Mouse (Mus musculus): ENCODE measurements around the gene Mea1. TPM values are rescaled to one million over a fixed set of nuclear protein-coding genes. Genes with fewer than 3 reads are reported as not detected.

Mea1 gene
- 100 to 1,000 TPM in 1 of 2 experiments, 10 to 100 TPM in 1; 98.2 to 103 TPM for total RNA-seq (2021)
- long read RNA-seq, experiment 1, transcript Mea1-205 (3 exons, 757 nt), result minor isoform, 10 of 64 reads
- long read RNA-seq, experiment 1, transcript Mea1-201 (4 exons, 859 nt), result minor isoform, 7 of 64 reads
- long read RNA-seq, experiment 1, transcript Mea1-206 (4 exons, 945 nt), result major isoform, 42 of 64 reads
- long read RNA-seq, experiment 1, partial matches to known transcripts, result 0 of 64 reads
- long read RNA-seq, experiment 1, other reads (novel, unspliced or antisense), result 1 of 64 reads
- long read RNA-seq, experiment 2, transcript Mea1-201 (4 exons, 859 nt), result minor isoform, 23 of 129 reads
- long read RNA-seq, experiment 2, transcript Mea1-206 (4 exons, 945 nt), result major isoform, 87 of 129 reads
- long read RNA-seq, experiment 2, transcript Mea1-205 (3 exons, 757 nt), result minor isoform, 12 of 129 reads
- long read RNA-seq, experiment 2, transcript Mea1-207 (4 exons, 673 nt), result minor isoform, 5 of 129 reads
- long read RNA-seq, experiment 2, partial matches to known transcripts, result 2 of 129 reads
- long read RNA-seq, experiment 2, other reads (novel, unspliced or antisense), result 0 of 129 reads

DNA sequence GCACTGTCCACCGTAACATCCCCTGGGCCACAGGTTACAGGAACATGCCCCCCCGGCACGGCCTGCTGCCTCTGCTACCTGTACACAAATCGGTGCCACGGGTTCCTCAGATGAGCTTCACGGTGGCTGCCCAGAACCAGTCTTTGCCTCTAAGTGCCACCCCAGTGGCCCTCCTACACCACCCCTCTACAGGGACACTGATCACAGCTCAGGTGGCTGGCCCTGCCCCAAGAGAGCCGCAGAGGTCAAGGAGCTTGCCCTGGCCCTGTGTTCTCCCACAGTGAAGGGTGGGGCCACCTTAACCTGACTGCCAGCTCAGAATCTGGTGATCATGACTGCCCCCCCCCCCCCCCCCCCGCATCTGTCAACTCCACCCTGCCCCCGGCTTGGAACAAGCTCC lies at the start of gene Mea1:
Gene Mea1 (plus strand): TSS at position 378 of the 400 bp plus-strand sequence.
- DNase-seq (ENCODE audit: low spot score in 2 of 2), result no peak

DNA sequence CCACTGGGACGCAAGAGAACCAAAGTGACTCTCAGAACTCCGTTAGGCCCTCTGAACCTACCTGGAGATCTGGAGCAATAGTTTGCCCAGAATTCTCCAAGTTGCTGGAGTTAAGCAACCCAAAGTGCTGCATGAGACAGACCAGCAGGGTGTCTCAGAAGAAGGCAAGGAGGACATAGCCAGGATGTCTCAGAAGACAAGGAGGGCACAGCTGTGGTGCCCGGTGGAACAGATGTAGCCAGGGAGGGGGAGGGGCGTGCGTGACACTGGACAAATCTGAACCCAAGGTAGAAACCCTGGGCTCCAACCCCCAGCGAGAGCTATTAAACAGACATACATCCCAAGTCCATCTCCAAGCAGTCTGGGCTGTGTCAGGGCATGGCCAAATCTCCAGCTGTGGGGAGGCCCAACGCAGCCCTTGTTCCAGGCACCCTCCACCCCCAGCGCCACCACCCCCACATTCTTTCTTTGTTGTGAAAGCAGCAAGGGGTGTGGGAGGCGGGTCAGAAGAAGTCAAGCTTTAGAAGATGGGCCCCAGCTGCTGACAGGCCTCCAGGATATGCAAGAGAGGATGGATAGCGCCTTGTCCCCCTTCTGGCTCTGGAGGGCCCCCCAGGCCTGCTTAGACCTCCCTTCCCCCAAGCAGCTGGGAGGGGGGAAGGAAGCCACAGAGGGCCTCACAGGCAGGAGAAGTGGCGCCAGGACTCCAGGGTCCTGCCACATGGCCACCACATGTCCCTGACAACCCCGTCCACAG lies 48.7 kb upstream of the Mea1 start:
- DNase-seq (ENCODE audit: low spot score in 2 of 2), result no peak

DNA sequence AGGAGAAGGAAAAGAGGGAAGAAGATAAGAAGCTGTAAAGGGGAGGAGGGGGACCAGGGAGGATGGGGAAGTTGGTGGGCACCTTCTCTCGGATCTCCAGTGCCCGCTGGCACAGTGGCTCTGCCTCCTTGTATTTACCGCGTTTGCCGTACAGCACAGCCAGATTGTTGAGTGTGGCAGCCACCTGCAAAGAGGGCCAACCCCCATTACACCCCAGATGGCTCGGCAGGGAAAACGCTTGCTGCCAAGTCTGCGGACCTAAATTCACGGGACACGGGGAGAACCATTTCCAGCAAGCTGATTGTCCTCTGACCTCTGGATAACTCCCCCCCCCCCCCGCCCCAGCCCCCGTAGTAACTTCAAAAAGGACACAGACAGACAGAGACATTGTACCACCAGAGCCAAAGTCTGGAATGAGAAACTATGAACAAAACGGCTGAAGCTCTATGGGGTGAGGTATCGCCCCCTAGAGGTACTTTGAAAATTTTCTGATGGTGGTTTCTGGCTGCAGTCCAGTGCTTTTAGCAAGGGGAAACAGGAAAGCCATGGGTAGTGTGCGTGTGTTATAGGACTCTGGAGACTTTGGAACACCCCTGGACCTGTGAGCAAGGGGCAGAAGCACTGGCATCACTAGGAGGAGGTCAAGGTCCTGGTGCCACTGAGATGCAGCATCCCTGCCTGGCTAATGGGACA lies 41.6 kb upstream of the Mea1 start:
- DNase-seq (ENCODE audit: low spot score in 2 of 2), result peak; percentile 82 to 85

DNA sequence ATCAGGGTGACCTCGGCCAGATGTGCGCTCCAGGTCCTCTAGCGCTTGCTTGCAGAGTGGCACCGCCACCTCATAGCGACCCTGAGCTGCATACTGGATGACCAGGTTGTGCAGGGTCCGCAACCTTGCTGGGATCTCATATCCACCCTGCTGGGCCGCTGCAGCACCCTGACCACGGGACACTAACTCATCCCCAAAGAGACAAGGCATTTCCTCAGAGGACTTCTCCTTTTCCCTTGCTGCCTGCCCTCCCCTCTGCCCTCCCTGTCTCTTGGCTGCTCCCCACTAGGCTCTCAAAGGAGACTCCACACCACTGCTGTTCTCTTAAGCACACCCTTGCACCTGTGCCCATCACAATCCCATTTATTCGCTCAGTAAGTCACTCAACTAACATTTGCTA lies 38.7 kb upstream of the Mea1 start:
- no peak for DNase-seq (ENCODE audit: low spot score in 2 of 2)

DNA sequence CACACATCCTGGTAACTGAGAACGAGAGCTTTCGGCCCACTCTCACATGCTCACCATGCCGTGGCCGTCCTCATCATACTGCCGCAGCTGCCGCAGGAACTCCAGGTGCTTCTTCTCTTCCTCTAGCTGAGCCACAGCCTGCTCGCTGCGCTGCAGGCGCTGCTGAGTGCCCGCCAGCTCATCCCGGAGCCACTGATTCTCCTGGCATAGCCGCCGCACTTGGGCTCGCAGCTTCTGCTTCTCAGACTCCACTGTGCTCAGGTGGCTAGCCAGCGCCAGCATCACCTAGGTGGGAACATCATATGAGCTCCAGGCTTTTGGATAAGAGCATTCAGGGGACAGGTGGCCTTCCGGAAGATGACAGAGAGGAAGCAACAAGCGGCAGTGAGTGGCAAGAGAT lies 36.5 kb upstream of the Mea1 start:
- no peak for DNase-seq (ENCODE audit: low spot score in 2 of 2)

DNA sequence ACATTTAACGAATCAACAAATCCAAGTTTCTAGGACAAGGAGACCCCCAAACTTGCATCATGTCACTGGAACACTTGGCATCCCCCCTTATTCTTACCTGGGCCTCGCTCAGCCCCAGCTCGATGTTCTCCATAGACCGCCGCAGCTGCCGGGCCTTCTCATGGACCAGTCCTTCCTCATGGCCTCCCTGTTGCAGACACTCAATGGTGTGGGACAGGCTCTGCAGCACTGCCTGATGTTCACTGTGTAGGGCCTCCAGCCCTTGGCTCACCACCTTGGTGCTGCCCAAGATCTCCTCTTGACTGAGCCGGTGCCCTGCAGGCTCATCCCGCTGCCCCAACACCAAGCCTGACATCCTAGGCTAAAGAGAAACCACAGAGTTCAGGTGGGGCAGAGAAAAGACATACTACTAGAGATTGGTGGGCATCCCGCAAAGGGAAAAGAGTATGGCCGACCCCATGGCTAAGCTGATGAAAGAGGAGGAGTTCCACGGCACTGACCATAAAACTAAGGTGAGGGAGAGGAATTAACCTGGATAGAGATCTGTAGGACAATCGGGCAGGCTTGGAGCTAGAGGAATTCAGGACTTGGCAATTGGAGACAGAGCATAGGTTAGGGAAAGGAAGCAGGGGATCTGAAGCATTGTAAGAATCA lies 34.3 kb upstream of the Mea1 start:
- DNase-seq (ENCODE audit: low spot score in 2 of 2), result no peak

DNA sequence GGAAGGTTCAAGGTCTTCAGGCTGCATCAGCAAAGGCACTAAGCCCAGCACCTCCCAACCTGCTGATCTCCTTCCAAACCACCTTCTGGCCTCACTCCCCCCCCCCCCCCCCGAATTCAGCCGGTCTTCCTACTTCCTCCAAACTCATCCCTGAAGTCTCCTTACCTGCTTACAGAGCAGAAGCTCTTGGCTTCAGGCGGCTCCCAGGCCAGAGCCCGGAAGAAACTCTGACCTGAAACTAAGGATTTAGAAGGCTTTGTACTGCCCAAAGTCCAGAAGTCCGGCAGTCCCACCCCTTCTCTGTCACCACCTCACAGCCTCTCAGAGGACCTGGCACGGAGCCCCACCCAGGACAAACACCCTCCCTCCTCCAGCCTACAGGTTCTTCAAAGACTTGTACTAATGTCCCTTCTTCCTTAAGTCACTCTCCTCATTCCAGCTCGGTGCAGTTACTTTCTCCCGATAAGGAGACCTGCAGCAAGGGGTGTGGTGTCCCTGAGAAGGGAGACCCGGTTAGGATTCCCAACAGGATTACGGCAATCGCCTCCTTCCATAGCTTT lies 33.6 kb upstream of the Mea1 start:
- DNase-seq (ENCODE audit: low spot score in 2 of 2), result no peak

DNA sequence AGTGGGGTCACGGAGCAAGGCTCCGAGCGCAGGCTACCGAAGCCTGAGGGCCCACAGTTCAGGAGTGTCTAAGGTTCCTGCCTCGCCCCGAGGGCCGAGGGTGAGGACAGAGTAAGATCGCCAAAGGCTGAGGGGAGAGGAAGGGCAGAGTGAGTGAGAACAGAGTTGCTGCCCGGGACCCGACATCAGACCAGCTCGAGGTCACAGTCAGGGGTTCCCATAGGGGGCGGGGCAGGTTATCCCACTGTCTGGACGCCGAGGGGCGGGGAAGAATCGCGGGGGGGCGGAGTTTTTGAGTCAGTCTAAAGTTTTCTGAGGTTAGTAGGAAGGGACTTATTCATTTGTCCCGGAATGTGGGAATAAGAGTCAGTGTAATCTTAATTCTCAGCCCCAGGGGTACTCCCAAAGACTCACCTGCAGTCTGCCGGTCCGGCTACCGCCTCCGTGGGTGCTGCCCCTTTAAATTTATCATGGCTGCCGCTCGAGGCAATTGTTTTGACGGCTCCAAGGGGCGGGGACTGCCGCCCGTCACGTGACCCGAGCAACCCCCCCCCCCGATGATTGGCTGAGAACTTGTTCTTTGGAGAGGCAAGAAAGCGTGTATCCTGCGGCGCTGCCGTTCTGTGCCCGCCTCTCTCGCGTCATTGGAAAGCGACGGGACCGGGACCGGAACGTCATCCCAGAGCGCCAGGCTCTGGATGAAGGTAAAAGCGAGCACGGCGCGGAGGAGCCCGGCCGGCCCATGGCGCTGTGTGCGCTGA lies 32.9 kb upstream of the Mea1 start, which contains the start of the genes Klc4 and Mrpl2:
Gene Klc4 (minus strand): TSS at position 462 of the 761 bp plus-strand sequence.
Gene Mrpl2 (plus strand): TSS at position 669 of the 761 bp plus-strand sequence.
- peak; percentile 99 for DNase-seq (ENCODE audit: low spot score in 2 of 2)

DNA sequence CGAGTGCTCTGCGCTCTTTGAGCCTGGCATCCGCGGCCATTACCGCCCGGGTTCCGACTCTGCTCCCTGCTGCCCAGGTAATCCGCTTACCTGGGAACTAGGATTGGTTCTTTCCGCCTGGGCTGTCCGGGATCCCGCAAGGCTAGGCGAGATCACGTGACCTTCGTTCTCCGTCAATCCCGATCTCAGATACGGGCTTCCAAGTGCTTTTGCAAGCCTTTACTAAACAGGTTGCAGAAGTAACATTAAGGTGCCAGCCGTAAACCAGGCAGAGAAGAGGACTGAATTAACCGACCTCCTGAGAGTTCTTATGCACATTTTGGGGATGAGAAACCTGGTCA lies 32.3 kb upstream of the Mea1 start:
- no peak for DNase-seq (ENCODE audit: low spot score in 2 of 2)

DNA sequence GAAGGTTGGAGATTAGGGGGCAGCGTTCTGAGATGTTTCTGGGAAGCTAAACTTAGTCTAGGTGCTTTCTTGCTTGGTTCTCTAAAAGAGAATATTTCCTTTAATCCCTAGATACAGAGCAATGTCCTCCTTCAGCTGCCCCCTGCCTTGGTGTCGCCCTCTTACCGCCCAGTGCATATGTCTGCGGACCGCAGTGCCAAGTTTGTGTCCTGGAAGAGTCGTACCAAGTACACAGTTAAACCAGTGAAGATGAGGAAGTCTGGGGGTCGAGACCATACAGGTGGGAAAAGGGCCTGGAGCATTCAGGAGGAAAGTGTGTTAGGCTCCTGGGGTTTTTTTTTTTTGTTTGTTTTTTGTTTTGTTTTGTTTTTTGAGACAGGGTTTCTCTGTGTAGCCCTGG lies 31.3 kb upstream of the Mea1 start:
- DNase-seq (ENCODE audit: low spot score in 2 of 2), result no peak

DNA sequence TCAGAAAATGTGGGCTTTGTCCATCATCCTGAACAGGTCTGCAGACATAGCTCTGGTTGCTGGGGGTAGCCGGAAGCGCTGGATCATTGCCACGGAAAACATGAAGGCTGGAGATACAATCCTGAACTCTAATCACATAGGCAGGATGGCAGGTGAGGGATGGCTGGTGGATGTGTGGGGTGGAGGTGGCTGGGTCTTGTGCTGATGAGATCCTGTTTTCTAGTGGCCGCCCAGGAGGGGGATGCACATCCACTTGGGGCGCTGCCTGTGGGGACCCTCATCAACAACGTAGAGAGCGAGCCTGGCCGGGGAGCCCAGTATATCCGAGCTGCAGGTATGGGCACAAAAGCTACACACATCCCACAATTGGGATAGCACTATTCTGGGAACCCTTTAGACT lies 30.2 kb upstream of the Mea1 start:
- no peak for DNase-seq (ENCODE audit: low spot score in 2 of 2)

DNA sequence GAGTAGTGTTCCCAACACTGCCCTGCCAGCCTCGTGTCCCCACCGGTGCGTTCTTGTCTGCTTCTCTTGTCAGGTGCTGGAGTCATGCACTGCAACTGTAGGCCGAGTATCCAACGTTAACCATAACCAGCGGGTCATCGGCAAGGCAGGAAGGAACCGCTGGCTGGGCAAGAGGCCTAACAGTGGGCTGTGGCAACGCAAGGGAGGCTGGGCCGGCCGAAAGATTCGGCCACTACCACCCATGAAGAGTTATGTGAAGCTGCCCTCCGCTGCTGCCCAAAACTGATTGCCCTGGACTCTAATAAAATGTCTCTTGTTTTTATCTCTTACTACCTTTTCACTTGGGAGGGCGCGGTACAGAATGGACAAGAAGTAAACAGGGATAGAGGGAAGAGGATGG lies 28.8 kb upstream of the Mea1 start:
- DNase-seq (ENCODE audit: low spot score in 2 of 2), result no peak

DNA sequence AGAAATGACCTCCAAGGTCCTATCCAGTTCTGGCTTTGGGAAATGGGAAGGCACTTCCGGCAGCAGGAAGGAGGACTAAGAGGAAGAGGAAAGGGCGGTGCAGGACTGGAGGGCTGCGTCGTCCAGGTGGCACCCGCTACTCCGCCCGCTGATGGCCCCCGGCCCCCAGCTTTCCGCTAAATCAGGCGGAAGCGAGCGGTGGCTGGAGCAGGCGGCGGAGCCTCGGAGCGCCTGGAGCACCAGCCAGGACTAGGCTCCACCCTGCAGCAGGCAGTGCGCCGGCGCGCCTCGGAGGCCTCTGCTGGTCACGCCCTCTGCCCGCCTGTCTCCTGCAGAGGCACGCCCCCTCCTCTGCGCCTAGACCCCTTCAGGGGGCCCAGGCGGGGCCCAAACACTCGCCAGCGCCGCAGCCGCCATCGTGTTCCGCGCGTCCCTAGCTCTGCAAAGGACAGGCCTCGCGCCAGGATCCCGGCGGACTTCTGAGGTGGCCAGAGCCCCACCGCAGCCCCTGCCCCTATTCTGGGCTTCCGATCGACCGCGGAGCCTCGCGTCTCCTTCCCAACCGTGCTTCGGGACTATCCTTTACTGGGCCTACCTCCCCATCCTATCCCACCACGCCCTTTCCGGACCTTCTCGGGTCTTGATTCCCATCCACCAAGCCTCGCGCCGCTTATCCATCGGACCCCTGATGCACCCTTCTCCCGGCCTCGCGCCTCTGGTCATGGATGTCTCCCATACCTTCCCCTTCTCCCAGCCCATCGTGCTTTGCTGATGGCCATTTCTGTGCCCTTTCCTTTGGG lies 28.2 kb upstream of the Mea1 start, which contains the start of gene Cul7:
Gene Cul7 (plus strand): TSS at position 106 of the 800 bp plus-strand sequence.
- peak; percentile 88 to 93 for DNase-seq (ENCODE audit: low spot score in 2 of 2)

DNA sequence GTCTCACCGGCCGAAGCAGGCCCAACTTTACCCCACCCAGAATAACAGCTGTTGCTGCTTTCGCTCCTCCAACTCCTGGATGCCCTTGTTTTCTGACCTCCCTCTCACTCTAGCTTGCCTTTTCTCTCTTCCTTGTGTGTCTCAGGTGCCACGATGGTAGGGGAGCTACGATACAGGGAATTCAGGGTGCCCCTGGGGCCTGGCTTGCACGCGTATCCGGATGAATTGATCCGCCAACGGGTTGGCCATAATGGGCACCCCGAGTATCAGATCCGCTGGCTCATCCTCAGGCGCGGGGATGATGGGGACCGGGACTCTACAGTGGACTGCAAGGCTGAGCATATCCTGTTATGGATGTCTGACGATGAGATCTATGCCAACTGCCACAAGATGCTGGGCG lies 27.3 kb upstream of the Mea1 start:
- DNase-seq (ENCODE audit: low spot score in 2 of 2), result no peak

DNA sequence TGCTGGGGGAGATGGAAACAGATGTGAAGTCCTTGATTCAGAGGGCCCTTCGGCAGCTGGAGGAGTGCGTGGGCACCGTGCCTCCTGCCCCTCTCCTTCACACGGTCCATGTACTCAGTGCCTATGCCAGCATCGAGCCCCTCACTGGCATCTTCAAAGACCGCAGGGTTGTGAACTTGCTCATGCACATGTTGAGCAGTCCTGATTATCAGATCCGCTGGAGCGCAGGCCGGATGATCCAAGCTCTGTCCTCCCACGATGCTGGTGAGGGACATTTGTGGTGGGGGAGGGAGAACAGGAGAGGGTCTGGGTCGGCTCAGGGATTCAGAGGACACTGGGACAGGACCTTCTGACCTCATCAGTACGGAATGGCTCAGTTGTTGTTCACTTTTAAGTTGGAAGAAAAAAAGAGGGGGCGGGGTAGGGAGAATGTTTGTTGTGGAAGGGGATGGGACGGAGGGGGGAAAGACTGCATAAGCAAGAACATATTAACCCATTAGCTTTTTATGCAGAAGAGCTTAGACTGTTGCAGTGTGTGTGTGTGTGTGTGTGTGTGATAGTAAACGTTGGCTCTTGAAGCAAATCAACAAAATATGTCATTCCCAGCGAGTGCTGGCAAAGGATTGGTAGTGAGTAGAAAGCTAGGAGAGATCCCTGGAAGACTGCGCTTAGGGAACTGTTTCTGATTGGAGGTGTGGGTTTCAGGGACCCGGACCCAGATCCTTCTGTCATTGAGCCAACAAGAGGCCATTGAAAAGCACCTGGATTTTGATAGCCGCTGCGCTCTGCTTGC lies 26.6 kb upstream of the Mea1 start:
- DNase-seq (ENCODE audit: low spot score in 2 of 2), result peak in 1 of 2 experiments; percentile 59

DNA sequence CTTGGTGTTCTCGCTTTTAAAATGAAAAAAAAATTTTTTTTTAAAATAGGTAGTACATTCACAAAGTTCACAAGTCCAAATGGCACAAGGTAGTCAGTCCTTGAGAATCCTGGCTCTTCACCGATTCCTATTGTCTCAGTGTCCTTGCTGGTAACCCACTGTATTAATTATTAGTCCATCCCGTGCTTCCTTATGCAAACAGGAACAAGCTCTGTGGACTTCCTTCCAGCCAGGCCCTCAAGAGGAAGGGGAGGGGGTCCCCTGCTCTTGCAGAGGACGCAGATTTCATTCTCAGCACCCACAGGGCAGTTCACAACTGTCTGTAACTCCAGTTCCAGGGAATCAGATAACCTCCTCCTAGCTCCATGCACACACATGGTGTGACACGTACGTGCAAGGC lies 22.5 kb upstream of the Mea1 start:
- DNase-seq (ENCODE audit: low spot score in 2 of 2), result no peak

DNA sequence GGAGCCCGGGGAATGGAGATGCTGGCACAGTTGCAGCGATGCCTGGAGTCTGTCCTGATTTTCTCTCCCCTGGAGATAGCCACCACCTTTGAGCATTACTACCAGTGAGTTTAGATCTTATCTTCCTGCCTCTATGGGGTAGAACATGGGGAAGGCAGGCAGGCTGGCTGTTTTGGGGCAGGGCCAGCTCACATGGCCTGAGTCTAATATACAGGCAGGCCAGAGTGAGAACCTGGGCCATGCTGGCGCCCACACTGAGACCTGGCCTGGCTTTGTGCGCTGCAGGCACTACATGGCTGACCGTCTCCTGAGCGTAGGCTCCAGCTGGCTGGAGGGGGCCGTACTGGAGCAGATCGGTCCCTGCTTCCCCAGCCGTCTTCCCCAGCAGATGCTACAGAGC lies 17.2 kb upstream of the Mea1 start:
- DNase-seq (ENCODE audit: low spot score in 2 of 2), result no peak

DNA sequence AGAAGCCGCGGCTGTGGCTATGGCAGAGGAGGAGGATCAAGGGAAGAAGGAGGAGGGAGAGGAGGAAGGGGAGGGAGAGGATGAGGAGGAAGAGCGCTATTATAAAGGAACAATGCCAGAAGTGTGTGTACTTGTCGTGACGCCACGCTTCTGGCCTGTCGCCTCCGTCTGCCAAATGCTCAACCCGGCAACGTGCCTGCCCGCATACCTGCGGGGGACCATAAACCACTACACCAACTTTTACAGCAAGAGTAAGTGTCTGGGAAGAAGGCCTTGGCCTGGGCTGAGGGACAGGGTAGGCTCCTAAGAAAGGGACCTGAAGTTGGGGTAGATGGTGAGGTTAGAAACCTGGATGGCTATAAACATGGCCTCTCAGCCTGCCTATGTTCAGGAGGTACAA lies 16.6 kb upstream of the Mea1 start:
- no peak for DNase-seq (ENCODE audit: low spot score in 2 of 2)

All from layer of hippocampus, postnatal 14 days (tissue).